Mouse (Mus musculus): ENCODE results near the gene Hp.

- TF ChIP-seq CTCF (IDR thresholded peaks at IDR 0.05) (no peak), EP300 (IDR thresholded peaks at IDR 0.05) (no peak)
Observed at GRCm38 (mm10) chr8:109628638-109629037, 49.7 kb upstream of the Hp start.

All from lung, postnatal 0 days (tissue).